Mouse (Mus musculus) cerebellum, adult 11 months (tissue): ENCODE results near the gene Nphp1.
A peak's percentile ranks its signal among the peaks of the same experiment; 100 is the strongest.

ENCODE experiments used
- DNase-seq: peaks from one replicate; pipeline ENCODE4 v3.0.0; 2022

Nphp1 gene

GRCm38 (mm10) chr2:127788440-127789116 lies at the start of gene Nphp1:
Gene Nphp1 (minus strand): TSS chr2:127788897.
- DNase-seq = peak; percentile 67

- no peak for DNase-seq
These were observed 44.1 kb upstream of the Nphp1 start for GRCm38 (mm10) chr2:127832833-127833190.

GRCm38 (mm10) chr2:127832103-127832832 lies 43.6 kb upstream of the Nphp1 start:
- DNase-seq = no peak

- DNase-seq = peak; percentile 90
These were observed 42.9 kb upstream of the Nphp1 start, which contains the start of gene Bub1 for GRCm38 (mm10) chr2:127831401-127832102. Gene Bub1 (minus strand): TSS chr2:127831865.

GRCm38 (mm10) chr2:127791919-127792603 lies 3.4 kb upstream of the Nphp1 start, which contains the start of gene Mtln:
Gene Mtln (minus strand): TSS chr2:127792488.
- DNase-seq = peak; percentile 83

- DNase-seq = no peak
These were observed 1.1 kb upstream of the Nphp1 start for GRCm38 (mm10) chr2:127789651-127790270.

- no peak for DNase-seq
These were observed 441 bp upstream of the Nphp1 start for GRCm38 (mm10) chr2:127789138-127789537.

GRCm38 (mm10) chr2:127787226-127787625 lies 1.5 kb downstream of the Nphp1 start:
- no peak for DNase-seq

- no peak for DNase-seq
These were observed 10.2 kb downstream of the Nphp1 start for GRCm38 (mm10) chr2:127778451-127778850.

- no peak for DNase-seq
These were observed 13.7 kb downstream of the Nphp1 start for GRCm38 (mm10) chr2:127775013-127775412.

- DNase-seq = no peak
These were observed 14.1 kb downstream of the Nphp1 start for GRCm38 (mm10) chr2:127774578-127774941.

GRCm38 (mm10) chr2:127773938-127774577 lies 14.6 kb downstream of the Nphp1 start:
- no peak for DNase-seq

GRCm38 (mm10) chr2:127761587-127761986 lies 27.1 kb downstream of the Nphp1 start:
- no peak for DNase-seq

- no peak for DNase-seq
These were observed 28.2 kb downstream of the Nphp1 start for GRCm38 (mm10) chr2:127760429-127761000.

GRCm38 (mm10) chr2:127760014-127760413 lies 28.7 kb downstream of the Nphp1 start:
- DNase-seq = no peak

GRCm38 (mm10) chr2:127759157-127759880 lies 29.4 kb downstream of the Nphp1 start:
- DNase-seq = no peak

- peak; percentile 78 for DNase-seq
These were observed 31.5 kb downstream of the Nphp1 start for GRCm38 (mm10) chr2:127757171-127757570.

GRCm38 (mm10) chr2:127754113-127754512 lies 34.6 kb downstream of the Nphp1 start:
- DNase-seq = no peak

- no peak for DNase-seq
These were observed 36.7 kb downstream of the Nphp1 start for GRCm38 (mm10) chr2:127751849-127752610.

GRCm38 (mm10) chr2:127749376-127749775 lies 39.3 kb downstream of the Nphp1 start:
- DNase-seq = no peak
